Mouse (Mus musculus) cerebellum, adult 2 months (tissue): ENCODE results near the gene Srsf7.

ENCODE experiments used
- CTCF ChIP-seq: fragments of 200-500 bp; IDR thresholded peaks from 2 replicates; pipeline ENCODE4 v1.5.1; 2011; ENCODE audit warnings: low read depth, mild to moderate bottlenecking, control low read depth, low read length, moderate library complexity, borderline replicate concordance; ENCODE audit not compliant: insufficient read depth
- POLR2A ChIP-seq: fragments of 200-500 bp; IDR thresholded peaks from 2 replicates; pipeline ENCODE4 v1.6.1; 2011; ENCODE audit warnings: low read length, control low read depth, borderline replicate concordance; ENCODE audit not compliant: insufficient read depth

DNA sequence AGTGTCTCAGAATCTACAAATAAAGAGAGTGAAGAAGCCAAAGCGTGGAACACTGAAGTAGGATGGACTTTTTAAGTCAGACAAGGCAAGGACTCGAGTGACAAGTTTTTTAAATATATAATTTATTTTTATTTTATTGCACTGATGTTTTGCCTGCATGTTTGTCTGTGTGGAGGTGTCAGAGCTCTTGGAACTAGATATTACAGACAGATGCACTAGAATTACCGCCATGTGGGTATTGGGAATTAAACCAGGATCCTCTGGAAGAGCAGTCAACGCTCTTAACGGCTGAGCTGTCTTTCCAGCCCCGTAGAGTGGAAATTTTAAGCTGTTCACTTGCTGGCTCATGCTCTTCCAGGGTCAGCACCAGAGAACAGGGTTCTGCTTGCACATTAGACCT, 40.8 kb downstream of the Srsf7 start:
- no peak for TF ChIP-seq POLR2A
- no peak for TF ChIP-seq CTCF
